Mouse (Mus musculus) embryonic facial prominence, embryonic 11.5 days (tissue): ENCODE measurements around the gene Ly6g6c. TPM values are rescaled to one million over a fixed set of nuclear protein-coding genes. Genes with fewer than 3 reads are reported as not detected.

Experiments used
- ATAC-seq: fragments of 200-750 bp; cut with Nextera tagmentation; replicated peaks from 2 replicates; pipeline ENCODE4 v1.8.0; 2017; ENCODE audit warnings: low read depth; ENCODE audit not compliant: insufficient number of reproducible peaks, low FRiP score, low TSS enrichment
- DNase-seq: peaks from one replicate; pipeline ENCODE4 v3.0.0-alpha.2; 2015; ENCODE audit warnings: low spot score
- H3K27ac ChIP-seq: fragments of 300-500 bp; sonication (generic); replicated peaks from 2 replicates; pipeline ENCODE4 v1.5.1; 2014; ENCODE audit warnings: mild to moderate bottlenecking, low read depth, low read length, control low read depth
- H3K27me3 ChIP-seq: fragments of 300-500 bp; sonication (generic); 2 replicates; pipeline ENCODE4 v1.6.1; 2014; ENCODE audit warnings: mild to moderate bottlenecking, low read length, moderate library complexity, mixed read lengths; ENCODE audit not compliant: control insufficient read depth, insufficient read depth
- H3K36me3 ChIP-seq: fragments of 300-500 bp; sonication (generic); replicated peaks from 2 replicates; pipeline ENCODE4 v1.6.1; 2014; ENCODE audit warnings: low read depth, mild to moderate bottlenecking, low read length, moderate library complexity, mixed read lengths; ENCODE audit not compliant: control insufficient read depth, insufficient read depth
- H3K4me1 ChIP-seq: fragments of 300-500 bp; sonication (generic); 2 replicates; pipeline ENCODE4 v1.6.1; 2014; ENCODE audit warnings: low read length, mixed read lengths; ENCODE audit not compliant: control insufficient read depth, insufficient read depth
- H3K4me2 ChIP-seq: fragments of 300-500 bp; sonication (generic); 2 replicates; pipeline ENCODE4 v1.6.1; 2014; ENCODE audit warnings: low read depth, mild to moderate bottlenecking, control low read depth, low read length, moderate library complexity
- H3K4me3 ChIP-seq: fragments of 300-500 bp; sonication (generic); 2 replicates; pipeline ENCODE4 v1.5.1; 2014; ENCODE audit warnings: low read depth, low read length, control low read depth
- H3K9ac ChIP-seq: fragments of 300-500 bp; sonication (generic); replicated peaks from 2 replicates; pipeline ENCODE4 v1.6.1; 2014; ENCODE audit warnings: mild to moderate bottlenecking, control low read depth, low read length
- H3K9me3 ChIP-seq: fragments of 300-500 bp; sonication (generic); replicated peaks from 2 replicates; pipeline ENCODE4 v1.6.1; 2016; ENCODE audit warnings: mild to moderate bottlenecking, low read length, inconsistent platforms, mixed read lengths; ENCODE audit not compliant: control insufficient read depth
- WGBS: fragments of 180-500 bp; shearing (Covaris S2); extraction: QIAGEN DNeasy Blood & Tissue Kit; methylation state at CpG from one replicate; pipeline ENCODE4 v1.1.7; 2014; 5-methylcytosine and 5-hydroxymethylcytosine counted together
- polyA plus RNA-seq: library from polyadenylated mRNA; unstranded; fragments of >200 nt; fragmentation: Nextera tagmentation; extraction: Ambion mirVana; gene quantifications from 2 replicates; pipeline ENCODE4 v1.2.1, GENCODE M21; 2014

Gene Ly6g6c
- polyA plus RNA-seq, 1 experiment from 2014 or later = not detected

DNA sequence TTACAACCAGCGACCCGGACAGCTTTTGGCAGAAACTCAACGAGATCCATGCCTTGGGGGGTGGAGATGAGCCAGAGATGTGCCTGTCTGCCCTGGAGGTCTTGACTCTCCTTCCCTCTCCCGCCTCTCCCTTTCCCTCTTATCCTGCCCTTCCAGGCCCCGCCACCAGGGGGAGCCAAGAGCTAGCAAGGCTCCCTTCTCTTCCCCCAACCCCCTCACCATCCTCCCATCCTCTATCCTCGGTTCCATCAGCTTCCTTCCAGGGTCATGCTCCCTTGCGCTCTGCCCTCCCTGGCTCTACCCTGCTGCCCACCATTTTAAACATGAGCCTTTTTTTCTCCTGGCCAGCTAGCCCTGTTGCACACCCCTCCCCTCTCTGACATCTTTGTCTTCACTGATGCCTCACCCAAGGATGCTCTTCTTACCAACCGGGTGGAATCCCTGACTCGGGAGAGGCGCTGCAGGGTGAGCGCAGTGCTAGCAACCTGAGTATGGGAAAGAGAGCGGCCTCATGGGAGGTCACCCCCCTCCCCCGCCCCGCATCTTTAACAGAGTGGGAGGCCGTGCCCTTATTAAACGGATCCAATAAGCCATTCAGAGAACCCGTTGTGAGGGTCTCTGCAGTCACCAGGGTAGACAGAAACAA, 43.9 kb upstream of the Ly6g6c start:
- H3K4me2 ChIP-seq = peak overlapping the region; percentile 22; the same call in 1 of the 2 replicates
- DNase-seq (peak; percentile 89), ATAC-seq (peak; percentile 65)
- no peak overlapping the region; the same call in 1 of the 2 replicates for H3K27ac ChIP-seq
- H3K36me3 ChIP-seq = no peaks in the 10 kb centered on the region
- no peaks in the 10 kb centered on the region; the same call in none of the 2 replicates for H3K4me1 ChIP-seq
- no peaks in the 10 kb centered on the region for H3K27me3 ChIP-seq
- H3K4me3 ChIP-seq = no peak overlapping the region
- WGBS = 7% methylated on average over 17 of the region's 17 CpGs
- peak overlapping the region; percentile 45 for H3K9ac ChIP-seq
- H3K9me3 ChIP-seq = no peaks in the 10 kb centered on the region

DNA sequence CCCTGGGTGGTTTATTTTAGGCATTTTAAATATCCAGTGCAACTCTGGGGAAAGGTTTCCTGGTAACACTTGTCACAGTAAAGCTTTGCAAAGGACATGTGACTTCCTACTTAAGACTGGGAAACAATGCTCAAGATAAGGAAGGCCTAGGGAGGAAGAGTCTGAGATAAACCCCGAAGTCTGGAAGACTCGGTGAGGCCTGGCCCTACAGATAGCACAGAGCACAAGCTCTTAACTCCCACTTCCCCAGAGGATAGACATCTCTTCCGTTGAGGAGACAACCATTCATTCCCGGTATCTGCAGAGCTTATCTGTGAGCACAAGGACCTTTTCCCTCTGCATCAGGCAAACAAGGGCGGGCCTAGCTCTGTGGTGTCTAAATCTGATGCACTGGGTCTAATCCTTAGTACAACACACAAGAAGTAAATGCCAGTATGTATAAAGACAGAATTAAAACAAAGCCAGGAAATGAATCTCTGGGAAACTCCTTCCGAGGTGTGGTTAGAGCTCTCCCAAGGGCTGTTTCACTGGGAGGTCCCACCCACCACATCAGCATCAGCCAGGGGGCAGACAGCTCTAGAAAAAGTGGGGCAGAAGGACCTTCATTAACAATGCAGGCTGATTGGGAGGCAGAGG, 43.2 kb upstream of the Ly6g6c start:
- no peak for DNase-seq
- Histone ChIP-seq H3K27ac (no peak overlapping the region), H3K4me3 (no peak overlapping the region), H3K9ac (no peak overlapping the region; the same call in 1 of the 2 replicates), H3K4me1 (no peaks in the 10 kb centered on the region; the same call in none of the 2 replicates), H3K4me2 (no peak overlapping the region), H3K27me3 (no peaks in the 10 kb centered on the region), H3K36me3 (no peaks in the 10 kb centered on the region), H3K9me3 (no peaks in the 10 kb centered on the region)
- WGBS = 66% methylated on average over 6 of the region's 6 CpGs
- ATAC-seq = no peak

DNA sequence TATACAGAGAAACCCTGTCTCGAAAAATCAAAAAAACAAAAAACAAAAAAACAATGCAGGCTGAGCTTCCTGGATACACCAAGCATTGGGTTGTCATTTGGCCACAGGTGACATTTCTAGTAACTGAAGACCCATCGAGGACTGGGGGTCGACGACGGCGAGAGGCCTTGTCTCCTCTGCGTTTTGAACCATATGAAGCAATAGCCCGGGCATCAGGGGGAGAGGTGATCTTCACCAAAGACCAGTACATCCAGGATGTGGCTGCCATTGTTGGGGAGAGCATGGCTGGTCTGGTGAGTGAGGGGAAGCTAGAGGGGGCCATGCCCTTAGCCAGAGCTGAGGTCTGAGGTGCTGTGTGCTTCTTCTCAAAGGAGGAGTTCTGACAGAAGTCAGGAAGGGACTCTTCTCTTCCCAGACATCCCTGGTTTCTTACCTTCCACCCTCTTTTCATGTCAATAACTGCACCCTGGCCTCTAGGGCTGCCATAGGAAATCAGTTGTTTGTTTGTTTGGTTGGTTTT, 42.6 kb upstream of the Ly6g6c start:
- no peaks in the 10 kb centered on the region for H3K27me3 ChIP-seq
- H3K36me3 ChIP-seq = no peaks in the 10 kb centered on the region
- H3K9me3 ChIP-seq = no peaks in the 10 kb centered on the region
- 93% methylated on average over 8 of the region's 8 CpGs for WGBS
- no peak for ATAC-seq
- no peaks in the 10 kb centered on the region; the same call in none of the 2 replicates for H3K4me1 ChIP-seq
- H3K27ac ChIP-seq = no peak overlapping the region
- H3K9ac ChIP-seq = no peak overlapping the region
- H3K4me2 ChIP-seq = no peak overlapping the region
- no peak for DNase-seq
- H3K4me3 ChIP-seq = no peak overlapping the region

DNA sequence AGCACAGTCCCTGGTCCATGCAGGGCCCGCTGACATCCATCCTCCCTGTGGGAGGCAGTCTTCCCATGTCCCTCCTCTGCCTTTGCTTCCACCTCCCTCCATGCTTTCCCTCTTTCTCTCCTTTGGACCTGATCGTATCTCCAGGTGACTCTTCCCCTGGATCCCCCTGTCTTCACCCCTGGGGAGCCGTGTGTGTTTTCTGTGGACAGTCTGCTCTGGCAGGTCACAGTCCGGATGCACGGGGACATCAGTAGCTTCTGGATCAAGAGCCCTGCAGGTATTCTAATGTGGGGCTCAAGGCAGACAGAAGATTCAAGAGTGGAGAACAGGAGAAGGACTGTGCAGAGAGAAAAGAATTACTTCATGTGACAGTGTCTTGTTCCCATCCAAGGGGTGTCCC, 42.0 kb upstream of the Ly6g6c start:
- H3K4me2 ChIP-seq = no peak overlapping the region
- no peaks in the 10 kb centered on the region; the same call in none of the 2 replicates for H3K4me1 ChIP-seq
- no peaks in the 10 kb centered on the region for H3K27me3 ChIP-seq
- H3K27ac ChIP-seq = no peak overlapping the region
- DNase-seq = no peak
- no peak overlapping the region for H3K9ac ChIP-seq
- H3K4me3 ChIP-seq = no peak overlapping the region
- H3K9me3 ChIP-seq = no peaks in the 10 kb centered on the region
- 87% methylated on average over 5 of the region's 5 CpGs for WGBS
- no peaks in the 10 kb centered on the region for H3K36me3 ChIP-seq
- no peak for ATAC-seq

DNA sequence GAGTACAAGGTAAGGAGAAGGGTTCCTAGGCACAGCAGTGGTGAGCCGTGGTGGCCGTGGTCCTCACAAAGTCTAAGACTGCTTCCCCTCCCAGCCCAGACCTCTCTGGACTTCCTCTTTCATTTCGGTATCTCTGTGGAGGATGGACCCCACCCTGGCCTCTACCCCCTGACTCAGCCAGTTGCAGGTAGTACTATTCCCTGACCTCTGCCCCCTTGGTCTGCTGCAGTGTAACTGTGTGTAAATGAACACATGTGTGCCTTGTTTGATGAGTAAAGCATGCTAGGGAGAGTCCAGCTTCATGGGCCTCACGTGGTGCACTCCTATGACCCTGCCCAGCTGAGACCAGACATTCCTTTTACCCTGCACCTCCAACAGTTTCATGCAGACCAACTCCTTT, 41.4 kb upstream of the Ly6g6c start:
- no peak for DNase-seq
- ATAC-seq = no peak
- no peaks in the 10 kb centered on the region for H3K36me3 ChIP-seq
- 59% methylated on average over 4 of the region's 4 CpGs for WGBS
- no peak overlapping the region for H3K9ac ChIP-seq
- H3K4me3 ChIP-seq = no peak overlapping the region
- no peak overlapping the region for H3K4me2 ChIP-seq
- no peak overlapping the region for H3K27ac ChIP-seq
- no peaks in the 10 kb centered on the region for H3K9me3 ChIP-seq
- no peaks in the 10 kb centered on the region; the same call in none of the 2 replicates for H3K4me1 ChIP-seq
- H3K27me3 ChIP-seq = no peaks in the 10 kb centered on the region

DNA sequence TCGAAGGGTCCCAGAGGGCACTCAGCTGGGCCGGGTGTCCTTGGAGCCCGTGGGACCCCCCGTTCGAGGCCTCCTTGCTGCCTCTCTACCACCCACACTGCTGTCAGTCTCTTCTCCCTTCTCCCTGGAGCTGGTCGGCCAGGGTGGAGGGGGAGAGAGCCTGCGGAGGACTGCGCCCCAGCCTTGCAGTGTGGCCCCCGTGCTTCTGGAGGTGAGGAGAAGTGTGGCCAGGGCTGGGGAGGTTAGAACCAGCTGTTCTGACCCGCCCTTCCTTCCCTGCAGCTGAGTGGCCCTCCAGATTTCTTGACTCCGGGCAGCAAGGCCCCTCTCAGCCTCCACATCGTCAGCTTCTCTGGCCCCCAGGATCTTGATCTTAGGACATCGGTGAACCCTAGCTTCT, 40.9 kb upstream of the Ly6g6c start:
- no peak overlapping the region for H3K4me3 ChIP-seq
- no peaks in the 10 kb centered on the region; the same call in none of the 2 replicates for H3K4me1 ChIP-seq

DNA sequence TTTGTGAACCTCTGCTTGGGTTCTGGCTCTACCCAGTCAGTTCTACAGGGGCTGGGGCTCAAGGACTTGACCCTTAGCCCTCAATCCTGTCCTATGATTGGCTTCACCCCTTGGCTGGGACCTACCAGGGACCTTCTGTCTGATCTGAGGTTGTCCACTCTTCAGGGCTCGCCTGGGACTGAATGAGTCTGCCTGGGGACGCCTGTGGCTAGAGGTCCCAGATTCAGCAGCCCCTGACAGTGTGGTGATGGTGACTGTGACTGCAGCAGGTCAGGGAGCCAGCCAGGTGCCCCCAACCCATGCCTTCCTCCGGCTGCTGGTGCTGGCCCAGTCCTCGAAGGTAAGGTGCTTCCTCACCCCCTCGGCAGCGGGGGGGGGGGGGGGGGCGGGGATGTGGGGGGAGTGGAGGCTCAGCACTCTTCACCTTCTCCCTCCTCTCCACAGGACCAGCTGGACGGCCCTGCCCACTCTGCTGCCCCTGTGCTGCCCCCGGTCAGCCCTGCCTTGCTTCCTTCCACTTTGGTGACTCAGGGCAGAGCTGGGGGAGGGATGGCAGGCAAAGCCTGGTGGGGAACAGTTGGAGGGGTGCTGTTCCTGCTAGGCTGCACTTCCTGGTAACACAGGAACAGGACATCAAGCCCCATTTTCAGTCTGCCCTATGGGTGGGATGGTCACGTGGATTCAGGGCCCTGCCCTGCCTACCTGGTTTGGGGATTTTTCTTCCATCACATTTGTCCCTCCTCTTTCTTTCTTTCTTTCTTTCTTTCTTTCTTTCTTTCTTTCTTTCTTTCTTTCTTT, 40.3 kb upstream of the Ly6g6c start:
- H3K27me3 ChIP-seq = no peaks in the 10 kb centered on the region
- no peak overlapping the region for H3K9ac ChIP-seq
- no peaks in the 10 kb centered on the region for H3K36me3 ChIP-seq
- H3K4me3 ChIP-seq = no peak overlapping the region
- H3K4me2 ChIP-seq = no peak overlapping the region
- DNase-seq (no peak), ATAC-seq (no peak)
- H3K4me1 ChIP-seq = peaks cover 3% of the 10 kb centered on the region
- no peak overlapping the region for H3K27ac ChIP-seq
- H3K9me3 ChIP-seq = no peaks in the 10 kb centered on the region
- WGBS = 55% methylated on average over 7 of the region's 10 CpGs

More for the DNA sequence above, 40.9 kb upstream of the Ly6g6c start:
- ATAC-seq (no peak), DNase-seq (no peak)
- Histone ChIP-seq H3K27me3 (no peaks in the 10 kb centered on the region), H3K27ac (no peak overlapping the region), H3K9me3 (no peaks in the 10 kb centered on the region), H3K36me3 (no peaks in the 10 kb centered on the region), H3K4me2 (no peak overlapping the region), H3K9ac (no peak overlapping the region)
- 83% methylated on average over 12 of the region's 13 CpGs for WGBS
